Mouse (Mus musculus): ENCODE measurements around the gene Olfr435. TPM values are rescaled to one million over a fixed set of nuclear protein-coding genes. Genes with fewer than 3 reads are reported as not detected.
"Not testable (repeated sequence)": the region's sequence is repeated elsewhere in the genome, so short reads cannot be mapped to it uniquely, and the experiment has no call there.

The Olfr435 gene
- total RNA-seq (2021) = not detected
- long read RNA-seq, experiment 1 = 0 reads
- long read RNA-seq, experiment 2 = 0 reads

DNA sequence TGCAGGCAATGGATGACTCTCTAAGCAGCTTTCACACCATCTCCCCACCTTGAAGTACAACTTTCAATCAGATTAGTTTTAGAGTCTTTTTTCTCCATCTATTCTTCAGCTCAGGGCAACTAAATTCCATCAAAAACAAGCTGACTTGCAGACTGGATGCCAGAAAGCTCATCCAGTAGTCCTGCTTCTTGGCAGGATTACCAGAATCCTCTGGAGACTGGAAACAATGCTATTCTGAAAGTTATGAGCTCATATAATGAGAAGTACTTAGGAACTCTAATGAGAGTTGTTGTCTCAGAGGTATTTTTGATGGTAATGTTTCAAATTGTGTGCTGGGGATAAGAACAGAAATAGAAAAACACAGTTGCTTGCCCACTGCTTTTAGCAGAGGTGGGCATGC is at the start of gene Olfr435:
TSS of gene Olfr435 (plus strand) at position 366 of the 400 bp plus-strand sequence.
- DNase-seq (ENCODE audit: low spot score in 2 of 2) = no peak

DNA sequence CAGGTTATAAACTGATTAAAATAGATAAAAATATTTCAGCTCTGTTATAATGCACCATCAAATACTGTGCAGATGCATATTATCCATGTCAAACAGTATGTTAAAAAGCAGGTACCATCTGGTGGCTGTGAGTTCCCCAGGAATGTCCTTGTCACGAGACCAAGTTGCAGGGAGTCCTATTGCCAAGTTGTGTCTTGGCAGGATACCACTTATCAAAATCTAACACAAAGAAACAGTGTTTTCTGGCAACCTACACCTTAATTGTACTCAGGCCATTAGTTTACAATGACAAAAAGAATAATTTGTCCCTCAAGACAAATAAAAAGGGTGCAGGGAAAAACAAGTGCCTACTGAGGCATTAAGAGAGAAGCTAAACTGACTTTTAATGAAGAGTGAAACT is 37.4 kb upstream of the Olfr435 start:
- DNase-seq (ENCODE audit: low spot score in 2 of 2) = no peak

DNA sequence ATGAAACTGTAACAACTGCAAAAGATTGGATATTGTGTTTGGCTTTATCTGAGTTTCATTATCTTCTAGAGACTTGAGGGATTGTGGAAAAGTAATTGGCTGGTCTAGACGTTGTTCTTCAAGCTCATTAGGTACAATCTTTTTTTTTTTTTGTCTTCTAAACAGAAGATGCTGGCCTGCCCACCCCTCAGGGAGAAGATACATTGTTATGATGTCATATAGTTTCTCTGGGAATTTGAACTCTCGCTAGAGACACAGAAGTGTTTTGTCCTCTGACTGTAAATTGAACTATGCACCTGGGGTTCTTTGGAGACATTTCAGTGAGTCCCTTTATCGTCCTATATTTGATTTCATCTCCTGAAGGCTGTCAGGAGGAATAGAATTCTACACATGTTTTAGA is 34.0 kb upstream of the Olfr435 start, which contains the start of gene Olfr437:
TSS of gene Olfr437 (plus strand) at position 301 of the 400 bp plus-strand sequence.
- DNase-seq (ENCODE audit: low spot score in 2 of 2) = no peak

DNA sequence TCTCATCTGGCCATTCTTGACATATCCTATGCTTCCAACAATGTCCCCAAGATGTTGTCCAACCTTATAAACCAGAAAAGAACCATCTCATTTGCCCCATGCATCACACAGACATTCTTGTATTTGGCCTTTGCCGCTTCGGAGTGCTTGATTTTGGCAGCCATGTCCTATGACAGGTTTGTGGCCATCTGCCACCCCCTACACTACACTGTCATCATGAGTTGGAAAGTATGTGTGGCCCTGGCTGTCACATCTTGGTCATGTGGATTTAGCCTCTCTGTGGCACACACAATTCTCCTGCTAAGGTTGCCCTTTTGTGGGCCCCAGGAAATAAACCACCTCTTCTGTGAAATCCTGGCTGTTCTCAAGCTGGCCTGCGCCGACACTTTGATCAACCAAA is 29.7 kb upstream of the Olfr435 start:
- DNase-seq (ENCODE audit: low spot score in 2 of 2) = no peak

DNA sequence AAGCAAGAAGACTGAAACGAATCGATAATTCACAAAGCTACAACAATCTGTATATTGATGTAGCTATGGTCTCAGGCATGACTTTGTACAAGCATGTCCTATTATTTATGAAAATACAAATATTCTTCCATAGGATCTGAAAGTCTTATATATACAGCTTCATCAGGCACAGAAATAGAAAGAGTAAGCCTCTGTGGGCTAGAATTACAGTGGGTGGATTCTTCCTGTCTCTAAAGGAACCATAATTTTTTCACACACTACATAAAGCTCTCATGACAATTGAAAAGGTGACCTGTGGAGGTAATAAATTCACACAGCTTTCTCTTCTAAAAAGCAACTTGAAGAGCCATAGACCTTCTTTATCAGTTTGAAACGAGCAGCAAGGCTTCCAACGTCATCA is 25.1 kb upstream of the Olfr435 start, which contains the start of gene Olfr13:
TSS of gene Olfr13 (plus strand) at position 301 of the 400 bp plus-strand sequence.
- DNase-seq (ENCODE audit: low spot score in 2 of 2) = no peak

DNA sequence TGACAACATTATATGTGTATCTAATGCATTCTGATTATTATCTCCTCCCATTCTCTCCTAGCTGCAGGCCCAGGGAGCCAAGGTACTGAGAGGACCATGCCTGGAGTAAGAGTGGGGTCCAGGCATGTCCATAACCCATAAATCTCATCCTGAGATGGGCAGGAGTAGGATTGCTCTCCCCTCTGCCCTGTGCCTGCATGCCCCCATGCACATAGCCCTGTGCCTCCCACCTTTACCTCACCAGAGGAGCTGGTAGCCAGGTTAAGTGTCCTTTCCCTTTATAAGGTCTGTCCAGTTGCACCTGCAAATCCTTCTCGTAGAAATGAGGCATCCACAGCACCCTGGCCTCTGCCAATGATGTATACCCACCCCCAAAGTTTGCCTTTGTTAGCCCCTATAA is 18.8 kb upstream of the Olfr435 start:
- DNase-seq (ENCODE audit: low spot score in 2 of 2) = no peak

DNA sequence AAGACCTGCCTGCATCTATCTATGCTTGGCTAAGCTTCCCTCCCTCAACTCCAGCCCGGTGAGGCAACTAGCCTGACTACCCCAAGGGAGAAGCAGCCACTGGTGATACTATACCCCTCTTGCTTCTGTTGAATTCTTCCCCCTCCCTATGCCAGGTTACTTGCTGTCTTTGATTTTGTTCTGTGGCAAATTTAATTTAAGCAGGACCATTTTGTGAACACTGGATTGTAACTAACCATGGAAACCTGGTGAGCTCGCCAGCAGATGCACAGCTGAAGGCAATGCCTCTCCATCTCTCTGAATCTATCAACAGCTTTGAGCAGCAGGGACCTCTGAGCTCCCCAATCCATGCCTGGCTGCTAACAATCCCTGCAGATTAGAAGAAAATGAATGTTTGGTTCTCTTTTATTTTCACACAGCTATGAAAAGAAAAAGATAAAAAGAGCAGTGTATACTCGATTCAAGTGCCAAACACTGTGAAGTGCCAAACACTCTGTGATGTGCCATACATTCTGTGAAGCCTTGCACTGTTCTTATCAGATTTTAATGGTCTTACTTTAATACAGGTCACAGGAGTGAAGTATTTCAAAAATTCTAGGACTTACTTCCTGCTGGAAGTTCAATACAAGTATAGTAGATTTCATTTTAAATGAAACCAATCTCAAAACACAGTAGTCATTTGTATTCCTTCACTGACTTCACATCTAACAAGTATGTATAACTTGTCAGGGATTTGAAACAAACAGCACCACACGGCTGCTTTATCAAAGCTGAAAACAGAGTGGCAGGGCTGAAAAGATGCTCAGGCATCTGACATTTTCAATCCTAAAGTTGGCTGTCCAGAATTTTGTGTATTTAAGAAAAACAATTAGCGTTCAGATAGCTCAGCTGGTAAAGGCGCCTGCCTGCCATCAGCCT is 18.1 kb upstream of the Olfr435 start:
- no peak for DNase-seq (ENCODE audit: low spot score in 2 of 2)

DNA sequence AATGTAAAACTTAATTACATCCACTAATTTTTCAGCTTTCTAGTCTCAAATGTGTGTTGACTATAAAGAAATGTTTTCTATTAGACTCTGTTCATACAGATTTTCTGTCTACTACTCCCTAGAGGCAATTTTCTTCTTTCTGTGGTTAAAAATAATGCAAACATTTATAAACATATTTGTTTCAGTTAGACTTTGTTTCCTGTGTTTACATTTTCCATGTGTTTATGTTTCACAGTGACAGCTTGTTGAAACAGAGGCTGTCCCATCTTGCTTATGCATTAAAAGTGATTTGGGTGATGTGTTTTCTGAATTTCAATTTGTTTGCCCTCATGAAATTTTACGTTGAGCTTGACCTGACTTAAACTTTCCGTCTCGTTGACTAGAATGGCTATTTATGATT is 6.0 kb upstream of the Olfr435 start:
- no peak for DNase-seq (ENCODE audit: low spot score in 2 of 2)

DNA sequence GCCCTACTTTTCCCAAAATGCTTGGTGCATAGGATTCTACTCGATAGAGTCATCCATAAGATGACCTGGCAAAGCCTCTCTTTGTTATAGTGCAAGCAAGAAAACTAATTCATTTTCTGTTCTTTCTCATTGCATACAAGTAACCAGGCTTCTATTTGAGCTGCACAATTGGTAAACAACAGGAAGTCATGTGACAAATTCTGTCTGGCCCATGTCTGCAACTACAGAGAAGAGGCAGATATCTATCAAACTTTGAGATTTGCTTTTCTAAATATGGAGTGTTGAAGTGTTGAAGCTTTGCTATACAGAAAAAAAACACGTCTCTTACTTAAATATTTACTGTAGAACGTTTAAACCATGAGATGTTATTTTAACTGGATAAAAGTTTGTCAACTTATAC is 1.1 kb downstream of the Olfr435 start:
- no peak for DNase-seq (ENCODE audit: low spot score in 2 of 2)

DNA sequence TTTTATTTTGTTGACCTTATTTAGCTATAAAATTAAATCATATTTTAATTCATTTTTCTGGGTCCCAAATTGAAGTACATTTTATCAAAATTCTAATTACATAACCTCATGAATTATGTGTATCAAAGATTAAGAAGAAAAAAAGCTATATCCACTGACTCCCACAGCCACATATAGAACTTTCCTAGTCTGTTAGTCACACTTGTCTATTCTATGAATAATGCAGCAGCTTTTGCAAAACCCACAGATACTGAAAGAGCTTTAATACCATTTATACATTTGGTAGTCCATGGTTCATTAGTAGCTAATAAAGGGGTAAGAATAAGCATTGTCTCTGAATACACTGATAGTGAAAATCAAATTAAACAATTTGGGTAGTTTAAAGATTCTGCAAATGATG is 5.8 kb downstream of the Olfr435 start:
- no peak for DNase-seq (ENCODE audit: low spot score in 2 of 2)

DNA sequence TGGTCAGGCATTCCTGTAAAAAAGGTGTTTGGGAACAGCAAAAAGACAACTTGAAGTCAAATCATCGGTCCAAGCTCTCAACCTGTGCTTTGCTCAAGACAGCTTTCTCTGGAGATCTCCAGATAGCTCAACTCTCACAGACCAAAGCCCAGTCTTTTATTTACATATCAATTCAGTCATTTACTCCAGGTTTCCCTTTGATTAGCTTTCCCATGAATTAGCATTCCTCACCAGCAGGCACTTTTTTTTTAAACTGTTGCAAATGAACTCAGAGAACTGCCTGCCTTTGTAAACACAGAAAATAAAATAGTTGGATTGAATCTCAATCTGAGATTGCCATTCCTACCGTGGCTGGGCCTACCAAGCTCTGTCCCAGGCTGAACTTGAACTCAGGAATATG is 8.4 kb downstream of the Olfr435 start:
- DNase-seq (ENCODE audit: low spot score in 2 of 2) = no peak

DNA sequence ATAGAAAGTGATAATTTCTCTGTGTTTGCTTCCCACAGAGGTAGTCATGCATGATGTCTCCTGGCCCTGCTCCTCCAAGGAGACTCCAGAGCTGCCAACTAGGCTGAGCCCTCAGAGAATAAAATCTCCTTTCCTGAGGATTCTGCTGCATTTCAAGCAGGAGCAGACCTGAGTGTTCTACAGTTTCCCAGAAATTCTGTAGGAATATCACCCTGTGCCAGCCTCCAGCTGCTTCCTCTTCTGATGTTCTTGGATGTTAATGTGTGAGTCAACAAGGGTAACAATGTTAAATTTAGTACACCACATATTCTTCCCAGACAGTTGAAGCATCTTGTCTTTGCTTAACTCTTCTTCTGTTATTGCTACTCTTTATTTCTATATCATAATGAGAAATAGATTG is 15.9 kb downstream of the Olfr435 start, which contains the start of gene Olfr434:
TSS of gene Olfr434 (plus strand) at position 149 of the 400 bp plus-strand sequence.
- DNase-seq (ENCODE audit: low spot score in 2 of 2) = not testable (repeated sequence)

DNA sequence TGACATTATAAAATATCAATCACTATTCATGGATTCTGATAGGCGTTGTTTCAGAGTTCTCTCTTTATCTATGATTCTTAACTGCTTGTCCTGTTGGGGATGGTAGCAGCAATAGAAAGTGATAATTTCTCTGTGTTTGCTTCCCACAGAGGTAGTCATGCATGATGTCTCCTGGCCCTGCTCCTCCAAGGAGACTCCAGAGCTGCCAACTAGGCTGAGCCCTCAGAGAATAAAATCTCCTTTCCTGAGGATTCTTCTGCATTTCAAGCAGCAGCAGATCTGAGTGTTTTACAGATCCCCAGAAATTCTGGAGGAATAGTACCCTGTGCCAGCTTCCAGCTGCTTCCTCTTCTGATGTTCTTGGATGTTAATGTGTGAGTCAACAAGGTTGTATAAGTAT is 34.3 kb downstream of the Olfr435 start, which contains the start of gene Olfr47:
TSS of gene Olfr47 (plus strand) at position 275 of the 400 bp plus-strand sequence.
- DNase-seq (ENCODE audit: low spot score in 2 of 2) = not testable (repeated sequence)

DNA sequence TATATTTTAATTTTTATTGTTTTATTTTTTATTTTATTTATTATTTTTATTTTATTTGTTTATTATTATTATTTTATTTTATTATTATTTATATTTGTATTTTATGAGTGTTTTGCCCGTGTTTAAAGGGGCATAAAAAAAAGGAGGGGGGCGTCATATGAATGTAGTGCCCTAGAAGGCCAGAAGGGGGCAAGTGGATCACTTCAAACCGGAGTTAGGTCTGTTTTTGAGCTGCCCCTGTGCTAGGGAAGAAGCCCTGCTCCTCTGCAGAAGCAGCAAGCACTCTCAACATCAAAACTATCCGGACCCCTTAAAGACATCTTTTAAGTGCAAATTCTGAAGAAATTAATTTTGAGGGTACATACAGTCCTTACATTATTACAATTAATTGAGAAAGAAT is 45.1 kb downstream of the Olfr435 start:
- DNase-seq (ENCODE audit: low spot score in 2 of 2) = no peak

DNA sequence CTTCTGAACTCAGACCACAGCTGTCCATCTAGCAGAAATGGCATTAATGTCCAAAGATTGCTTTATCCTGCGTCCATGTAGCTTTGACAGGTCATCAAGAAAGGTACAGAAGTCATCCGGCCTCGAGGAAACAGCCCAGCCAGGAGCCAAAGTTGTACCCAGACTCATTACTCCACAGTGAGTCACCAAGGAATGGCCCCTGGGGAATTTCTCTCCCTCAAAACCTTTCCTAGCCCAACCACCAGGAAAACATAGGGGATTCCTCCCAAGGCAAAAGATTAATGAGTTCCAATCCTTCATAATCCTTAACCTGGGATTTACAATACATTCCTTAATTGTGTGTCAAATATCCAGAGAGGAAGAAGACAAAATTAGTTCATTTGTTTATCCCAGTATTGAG is 50.5 kb downstream of the Olfr435 start:
- DNase-seq (ENCODE audit: low spot score in 2 of 2) = no peak

DNA sequence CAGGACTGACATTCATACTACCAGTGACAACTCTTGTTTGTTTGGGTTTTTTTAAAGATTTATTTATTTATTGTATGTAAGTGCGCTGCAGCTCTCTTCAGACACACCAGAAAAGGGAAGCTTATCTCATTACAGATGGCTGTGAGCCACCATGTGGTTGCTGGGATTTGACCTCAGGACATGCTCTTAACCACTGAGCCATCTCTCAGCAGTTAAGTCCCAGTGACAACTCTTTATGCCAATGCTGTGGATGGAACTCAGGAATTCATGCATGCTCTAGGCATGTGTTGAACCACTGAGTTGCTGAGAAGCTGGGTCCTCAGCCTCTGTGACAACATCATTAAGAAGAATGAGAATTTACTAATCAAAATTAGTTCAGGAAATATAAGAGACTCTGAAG is 56.0 kb downstream of the Olfr435 start:
- no peak for DNase-seq (ENCODE audit: low spot score in 2 of 2)

Other genes starting within 250 kb of the Olfr435 start
- not detected for gene Olfr444, start 248.1 kb upstream of the Olfr435 start, total RNA-seq (2021)
- gene Olfr441, start 90.8 kb upstream of the Olfr435 start, total RNA-seq (2021) = not detected
- gene Olfr237-ps1, start 50.6 kb upstream of the Olfr435 start, total RNA-seq (2021) = not detected
- not detected for gene Olfr437, start 33.9 kb upstream of the Olfr435 start, total RNA-seq (2021)
- gene Olfr13, start 25.0 kb upstream of the Olfr435 start, total RNA-seq (2021) = not detected
- gene Olfr434, start 15.9 kb downstream of the Olfr435 start, total RNA-seq (2021) = not detected
- not detected for gene Olfr47, start 34.4 kb downstream of the Olfr435 start, total RNA-seq (2021)
- 10 to 100 TPM; 15.7 to 19.4 TPM for gene Arhgef5, start 68.4 kb downstream of the Olfr435 start, total RNA-seq (2021)
- not detected for gene Nobox, start 112.4 kb downstream of the Olfr435 start, total RNA-seq (2021)